In genomic region chr11:99150889-99151288, GRCm38 (mm10) we compare ENCODE assay signal across 15 mouse cellular contexts. TPM values are rescaled to one million over a fixed set of nuclear protein-coding genes. Genes with fewer than 3 reads are reported as not detected.
"Had no signal": no experiment of that assay in that cellular context is flagged by ENCODE, and none has a peak within 500 bp of the region (broad histone marks: within the 10 kb centered on the region; RNA-seq: fewer than 3 reads in every experiment).

No protein-coding gene starts in this region.

- H3K27me3 ChIP-seq: neural tube, embryonic 13.5 days had no signal

- DNase-seq: kidney, adult 9 months; kidney, postnatal 4 days; lung, embryonic 14.5 days; lung, postnatal 10 days; lung, postnatal 4 days; retina, postnatal 1 day; right cerebral cortex, postnatal 4 days; spleen, adult 18-20 months; thymus, postnatal 14 days had no signal

- H3K4me2 ChIP-seq: liver, embryonic 15.5 days; lung, embryonic 14.5 days; midbrain, embryonic 12.5 days; neural tube, embryonic 13.5 days had no signal

- ATAC-seq: intestine, postnatal 0 days had no signal

- H3K9me3 ChIP-seq: liver, embryonic 15.5 days; midbrain, embryonic 12.5 days; neural tube, embryonic 13.5 days had no signal

- H3K36me3 ChIP-seq: liver, embryonic 15.5 days; midbrain, embryonic 12.5 days; neural tube, embryonic 13.5 days had no signal

- H3K9ac ChIP-seq: liver, embryonic 15.5 days; lung, embryonic 14.5 days; midbrain, embryonic 12.5 days; neural tube, embryonic 13.5 days had no signal

- H3K27ac ChIP-seq: kidney, postnatal 0 days; layer of hippocampus, adult 2 months; liver, embryonic 15.5 days; midbrain, embryonic 12.5 days; neural tube, embryonic 13.5 days had no signal

- H3K4me3 ChIP-seq: layer of hippocampus, adult 2 months; liver, embryonic 15.5 days; midbrain, embryonic 12.5 days; neural tube, embryonic 13.5 days had no signal

RNA-seq across cellular contexts. Expression of gene Ccr7, which starts 4.0 kb away (rescaled TPM):
- polyA plus RNA-seq: neural tube, embryonic 13.5 days had no signal
